Mouse (Mus musculus) ovary, adult 18-20 months (tissue): ENCODE measurements around the gene Spatc1l.

Experiments
- DNase-seq: peaks from one replicate; pipeline ENCODE4 v3.0.0; 2022; ENCODE audit warnings: low spot score, mixed read lengths

The Spatc1l gene

DNA sequence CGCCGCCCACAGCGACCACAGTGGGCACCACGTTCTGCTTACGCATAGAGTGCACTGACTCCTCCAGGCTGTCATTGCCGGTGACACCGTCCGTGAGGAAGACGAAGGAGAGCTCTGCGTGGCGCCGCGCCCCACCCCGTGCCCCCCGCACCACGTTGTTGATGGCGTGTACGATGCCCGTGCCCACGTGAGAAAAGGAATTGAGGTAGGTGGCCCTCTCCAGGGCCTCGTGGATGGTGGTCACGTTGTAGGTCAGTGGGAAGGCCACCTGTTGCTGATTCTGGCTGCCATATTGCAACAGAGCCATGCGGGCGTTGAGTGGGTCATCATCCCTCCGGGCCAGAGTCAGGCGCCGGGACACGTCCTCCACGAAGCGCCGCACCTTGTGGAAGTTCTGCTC lies 34.3 kb downstream of the Spatc1l start:
- DNase-seq, result no peak

DNA sequence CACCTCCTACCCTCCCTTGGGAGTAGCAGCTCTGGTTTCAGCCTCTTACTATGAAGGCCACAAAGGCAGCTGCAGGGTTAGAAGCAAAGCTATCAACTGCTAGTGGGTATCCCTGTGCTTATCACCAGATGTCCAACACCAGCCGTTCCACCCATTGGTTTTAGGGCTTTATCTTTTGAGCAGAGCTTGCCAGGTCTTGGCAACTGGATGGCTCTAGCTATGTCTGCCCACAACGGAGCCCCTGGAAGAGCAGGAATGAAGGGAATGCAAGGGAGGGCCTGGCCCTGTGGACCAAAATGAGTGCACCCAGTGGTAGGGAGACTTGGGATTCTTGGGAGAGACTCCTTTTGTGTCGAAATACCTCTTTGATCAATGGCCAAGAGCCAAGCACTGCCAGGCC lies 40.6 kb downstream of the Spatc1l start:
- no peak for DNase-seq

DNA sequence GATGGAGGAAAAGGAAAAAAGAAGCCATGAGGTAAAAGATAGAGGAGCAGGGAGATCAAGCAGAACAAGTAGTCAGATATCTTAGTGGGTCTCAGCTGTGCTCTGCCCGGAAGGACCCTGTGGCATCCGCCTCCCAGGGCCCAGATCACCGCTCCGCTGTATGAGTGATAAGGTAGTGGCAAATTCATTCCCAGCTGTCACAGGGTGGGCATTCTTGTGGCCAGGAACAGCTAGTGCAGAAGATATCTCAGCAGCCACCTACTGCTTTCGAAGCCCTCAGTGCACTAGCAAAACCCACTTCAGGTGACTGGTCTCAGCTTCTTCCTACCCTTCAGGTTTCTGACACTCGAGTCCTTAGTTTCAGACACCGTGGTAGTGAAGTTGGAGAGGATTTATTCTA lies 50.4 kb downstream of the Spatc1l start:
- DNase-seq, result no peak
